Mouse (Mus musculus) liver, embryonic 14.5 days (tissue): ENCODE data around the gene Hnrnpu. TPM values are rescaled to one million over a fixed set of nuclear protein-coding genes. Genes with fewer than 3 reads are reported as not detected.

Experiments
- ATAC-seq: fragments of 200-750 bp; cut with Nextera tagmentation; 2 replicates; pipeline ENCODE4 v1.8.0; 2017; ENCODE audit warnings: moderate number of reproducible peaks, mild to moderate bottlenecking, moderate library complexity; ENCODE audit not compliant: insufficient read depth
- DNase-seq, 3 experiments: peaks; one replicate each; pipeline ENCODE4 v3.0.0-alpha.2; 2012 to 2013; ENCODE audit warnings: low read depth in 3 of 3, low spot score in 3 of 3
- H3K27ac ChIP-seq: fragments of 300-500 bp; sonication (generic); 2 replicates; pipeline ENCODE4 v1.5.1; 2014; ENCODE audit warnings: moderate library complexity, mild to moderate bottlenecking, control low read depth, inconsistent platforms
- H3K27me3 ChIP-seq: fragments of 300-500 bp; sonication (generic); 2 replicates; pipeline ENCODE4 v1.6.1; 2014; ENCODE audit warnings: mild to moderate bottlenecking, low read length, moderate library complexity; ENCODE audit not compliant: control insufficient read depth, insufficient read depth
- H3K36me3 ChIP-seq: fragments of 300-500 bp; sonication (generic); replicated peaks from 2 replicates; pipeline ENCODE4 v1.6.1; 2014; ENCODE audit warnings: low read depth; ENCODE audit not compliant: control insufficient read depth, insufficient read depth
- H3K4me1 ChIP-seq, 2 experiments: fragments of 200-500 bp in 1 of 2; fragments of 300-500 bp in 1 of 2; sonication (generic) in 1 of 2; replicated peaks; 2 replicates each; pipeline ENCODE4 v1.6.1; 2012 to 2014; ENCODE audit warnings: antibody characterized with exemption in 1 of 2, inconsistent platforms in 1 of 2, low read length in 1 of 2; ENCODE audit not compliant: control insufficient read depth in 2 of 2, insufficient read depth in 2 of 2
- H3K4me2 ChIP-seq: fragments of 300-500 bp; sonication (generic); 2 replicates; pipeline ENCODE4 v1.6.1; 2014; ENCODE audit warnings: low read depth, mild to moderate bottlenecking, control low read depth, moderate library complexity
- H3K4me3 ChIP-seq, 2 experiments: fragments of 200-500 bp in 1 of 2; fragments of 300-500 bp in 1 of 2; sonication (generic) in 1 of 2; 2 replicates each; pipeline ENCODE4 v1.5.1; 2012 to 2014; ENCODE audit warnings: low read depth in 2 of 2, low read length in 2 of 2, mild to moderate bottlenecking in 2 of 2, control low read depth in 1 of 2, inconsistent platforms in 1 of 2, moderate library complexity in 1 of 2; ENCODE audit not compliant: insufficient read depth in 1 of 2
- H3K9ac ChIP-seq: fragments of 300-500 bp; sonication (generic); replicated peaks from 2 replicates; pipeline ENCODE4 v1.6.1; 2014; ENCODE audit warnings: mild to moderate bottlenecking, control low read depth, moderate library complexity
- H3K9me3 ChIP-seq: fragments of 300-500 bp; sonication (generic); 2 replicates; pipeline ENCODE4 v1.6.1; 2016; ENCODE audit warnings: low read length, mixed read lengths; ENCODE audit not compliant: control insufficient read depth
- CTCF ChIP-seq: IDR thresholded peaks from 2 replicates; pipeline ENCODE4 v1.5.1; 2016; ENCODE audit warnings: antibody characterized with exemption, low read depth, control low read depth
- EP300 ChIP-seq: IDR thresholded peaks from 2 replicates; pipeline ENCODE4 v1.6.1; 2016; ENCODE audit warnings: antibody characterized with exemption, low read depth
- WGBS: fragments of 180-500 bp; shearing (Covaris S2); extraction: QIAGEN DNeasy Blood & Tissue Kit; methylation state at CpG from one replicate; pipeline ENCODE4 v1.1.7; 2014; ENCODE audit not compliant: insufficient replicate concordance; 5-methylcytosine and 5-hydroxymethylcytosine counted together
- polyA plus RNA-seq, 2 experiments: library from polyadenylated mRNA; depleted of rRNA in 1 of 2; stranded (reverse) in 1 of 2; unstranded in 1 of 2; fragments of >200 nt; fragmentation: Nextera tagmentation in 1 of 2; extraction: Ambion mirVana in 1 of 2; gene quantifications; 2 replicates each; pipeline versions ENCODE4 v1.2.1 to v1.2.3; 2012 to 2014

Hnrnpu gene
- polyA plus RNA-seq, 2 experiments, result 165 to 191 TPM

DNA sequence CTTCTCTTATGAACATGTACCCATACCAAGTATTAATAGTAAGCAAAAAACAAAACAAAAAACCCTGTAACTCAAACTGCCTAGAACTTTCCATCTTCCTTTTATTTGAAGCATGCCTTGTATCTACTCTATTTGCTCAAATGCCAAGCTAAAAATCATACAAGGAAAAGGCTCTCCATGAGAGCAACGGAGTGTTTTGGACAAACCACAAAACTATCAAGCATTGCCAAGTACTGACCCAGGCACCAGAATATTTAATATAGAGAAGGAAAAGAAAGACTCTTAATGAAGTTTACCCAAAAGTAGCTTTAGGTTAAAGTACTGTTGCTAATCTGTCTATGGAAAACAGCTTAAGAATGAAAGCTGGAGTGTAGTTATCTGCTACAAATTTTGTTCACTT is 11.2 kb downstream of the Hnrnpu start:
- peaks cover under 1 to 3% of the 10 kb centered on the region in 2 experiments; a peak in 3 of 4 replicates for H3K4me1 ChIP-seq
- no peak overlapping the region for H3K9ac ChIP-seq
- H3K27ac ChIP-seq, result no peak overlapping the region
- no peaks in the 10 kb centered on the region for H3K9me3 ChIP-seq
- 86% methylated on average over 1 of the region's 1 CpGs for WGBS
- no peak for ATAC-seq
- no peaks in the 10 kb centered on the region for H3K27me3 ChIP-seq
- no peak for DNase-seq
- H3K4me3 ChIP-seq, result no peak overlapping the region
- H3K4me2 ChIP-seq, result no peak overlapping the region
- peaks cover 91% of the 10 kb centered on the region for H3K36me3 ChIP-seq
- TF ChIP-seq CTCF (no peak), EP300 (no peak)

DNA sequence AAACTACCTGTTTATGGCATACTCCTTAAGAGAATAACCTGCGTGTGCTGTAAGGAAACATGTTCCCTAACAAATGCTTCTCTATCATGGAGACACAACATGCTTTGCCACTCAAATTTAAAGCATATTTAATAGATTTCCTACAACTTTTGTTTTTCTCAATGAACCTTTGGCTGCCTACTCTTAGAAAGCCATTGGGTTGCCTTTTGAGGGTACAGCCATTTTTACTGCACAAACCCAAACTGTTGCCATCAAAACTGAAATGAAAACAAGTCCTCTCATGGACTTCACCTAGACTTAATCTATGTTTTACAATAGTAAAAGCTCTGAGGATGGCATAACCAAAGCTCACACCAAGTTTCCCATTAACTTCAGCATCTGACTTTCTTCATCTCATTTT is 13.0 kb downstream of the Hnrnpu start:
- H3K27me3 ChIP-seq, result no peaks in the 10 kb centered on the region
- no peaks in the 10 kb centered on the region for H3K9me3 ChIP-seq
- DNase-seq (no peak), ATAC-seq (no peak)
- peaks cover 88% of the 10 kb centered on the region for H3K36me3 ChIP-seq
- 93% methylated on average over 1 of the region's 1 CpGs for WGBS
- H3K4me3 ChIP-seq, result no peak overlapping the region
- no peak overlapping the region for H3K9ac ChIP-seq
- TF ChIP-seq CTCF (no peak), EP300 (no peak)
- H3K27ac ChIP-seq, result no peak overlapping the region
- peaks cover 8 to 12% of the 10 kb centered on the region in 2 experiments for H3K4me1 ChIP-seq
- no peak overlapping the region for H3K4me2 ChIP-seq

GRCm38 (mm10) chr1:178323235-178323634 is 14.4 kb downstream of the Hnrnpu start:
- WGBS, result 84% methylated on average over 1 of the region's 1 CpGs
- Histone ChIP-seq H3K9me3 (no peaks in the 10 kb centered on the region), H3K9ac (0 out of 2 replicates have a peak overlapping the region, but pooled peaks have one; percentile 9), H3K4me1 (peaks cover 8 to 12% of the 10 kb centered on the region in 2 experiments), H3K27ac (no peak overlapping the region), H3K4me2 (0 out of 2 replicates have a peak overlapping the region, but pooled peaks have one; percentile 3), H3K4me3 (no peak overlapping the region), H3K36me3 (peaks cover 77% of the 10 kb centered on the region), H3K27me3 (no peaks in the 10 kb centered on the region)
- ATAC-seq (no peak), DNase-seq (no peak)
- no peak for TF ChIP-seq EP300
- no peak for TF ChIP-seq CTCF

GRCm38 (mm10) chr1:178321730-178322357 is 15.8 kb downstream of the Hnrnpu start:
- DNase-seq (no peak), ATAC-seq (no peak)
- H3K36me3 ChIP-seq, result peaks cover 64% of the 10 kb centered on the region
- no peak overlapping the region; the same call in 1 of the 2 replicates for H3K27ac ChIP-seq
- H3K27me3 ChIP-seq, result no peaks in the 10 kb centered on the region
- H3K4me3 ChIP-seq, result peak overlapping the region in 1 of 2 experiments; percentile 65; a peak in 2 of 4 replicates
- H3K4me2 ChIP-seq, result peak overlapping the region; percentile 87
- WGBS, result 76% methylated on average over 4 of the region's 4 CpGs
- no peaks in the 10 kb centered on the region for H3K9me3 ChIP-seq
- TF ChIP-seq EP300 (no peak), CTCF (no peak)
- H3K4me1 ChIP-seq, result peaks cover 13 to 16% of the 10 kb centered on the region in 2 experiments
- H3K9ac ChIP-seq, result no peak overlapping the region

DNA sequence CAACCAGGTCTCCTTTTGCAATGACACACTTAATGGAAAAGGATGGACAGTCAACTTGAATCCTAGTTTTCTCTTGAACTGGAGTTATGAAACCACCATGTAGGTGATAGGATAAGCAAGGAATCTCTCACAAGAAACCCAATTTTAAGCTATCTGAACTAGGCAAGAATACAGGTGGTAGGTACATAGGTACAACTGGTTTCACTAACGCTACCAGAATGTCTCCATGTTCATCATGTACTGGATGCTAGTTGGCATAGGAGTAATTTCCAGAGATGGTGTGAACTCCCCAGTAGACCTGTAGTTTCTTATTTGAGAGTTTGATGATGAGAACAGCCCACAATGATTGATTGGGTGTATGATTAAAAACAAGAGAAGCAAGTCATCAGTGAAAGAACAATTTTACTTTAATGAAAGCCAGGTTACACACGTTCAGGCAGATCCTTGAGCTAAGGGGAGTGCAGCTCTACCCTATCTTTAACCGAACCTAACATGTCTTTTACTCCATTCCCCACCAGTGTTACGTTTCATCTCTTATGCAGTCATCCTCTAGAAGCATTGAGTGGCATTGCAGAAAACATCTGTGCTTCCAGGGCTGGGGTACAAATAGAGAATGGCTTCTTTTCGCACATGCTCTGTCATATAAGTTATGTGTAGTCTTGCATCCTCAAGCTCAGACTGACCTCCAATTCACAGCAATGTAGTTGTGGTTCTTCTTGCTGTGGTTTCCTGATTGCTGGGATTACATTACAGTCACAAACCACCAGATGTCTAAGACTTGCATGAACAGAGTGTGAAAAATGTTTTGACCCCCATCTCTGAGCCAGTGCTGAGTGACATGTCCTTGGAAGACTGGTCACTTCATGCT is 16.6 kb downstream of the Hnrnpu start:
- ATAC-seq, result no peak
- 35% methylated on average over 5 of the region's 5 CpGs for WGBS

More for the DNA sequence above, 16.6 kb downstream of the Hnrnpu start:
- TF ChIP-seq CTCF (no peak), EP300 (peak; percentile 13; the same call in 1 of the 2 replicates)
- Histone ChIP-seq H3K36me3 (peaks cover 58% of the 10 kb centered on the region), H3K4me1 (peaks cover 19 to 22% of the 10 kb centered on the region in 2 experiments), H3K4me2 (peak overlapping the region; percentile 87), H3K4me3 (peak overlapping the region; percentile 9 to 65; a peak in 3 of 4 replicates), H3K27ac (peak overlapping the region; percentile 98), H3K27me3 (no peaks in the 10 kb centered on the region), H3K9me3 (no peaks in the 10 kb centered on the region), H3K9ac (peak overlapping the region; percentile 95)
- DNase-seq, result no peak
